Mouse (Mus musculus): Measurements from ENCODE around the gene Ddo.

The Ddo gene

DNA sequence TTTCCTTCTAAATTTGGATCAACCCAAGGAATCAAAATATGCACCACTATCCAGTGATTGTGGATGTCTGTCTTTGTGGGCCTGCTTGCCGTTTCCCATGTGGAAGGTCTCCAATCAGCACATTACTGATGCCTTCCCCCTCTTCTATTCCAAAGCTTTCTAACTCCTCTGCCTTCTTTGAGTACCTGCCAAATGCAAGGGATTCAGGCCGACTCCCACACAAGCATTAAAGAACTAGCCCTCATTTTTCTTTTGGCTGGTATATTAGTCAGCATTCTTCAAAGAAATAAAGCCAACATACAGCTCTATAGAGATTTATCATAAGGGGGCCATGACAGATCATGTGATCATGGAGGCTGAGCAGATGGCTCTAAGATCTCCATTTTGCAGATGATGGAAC is 21.9 kb downstream of the Ddo start:
- DNase-seq (ENCODE audit: low spot score in 2 of 2): peak in 1 of 2 experiments; percentile 45

DNA sequence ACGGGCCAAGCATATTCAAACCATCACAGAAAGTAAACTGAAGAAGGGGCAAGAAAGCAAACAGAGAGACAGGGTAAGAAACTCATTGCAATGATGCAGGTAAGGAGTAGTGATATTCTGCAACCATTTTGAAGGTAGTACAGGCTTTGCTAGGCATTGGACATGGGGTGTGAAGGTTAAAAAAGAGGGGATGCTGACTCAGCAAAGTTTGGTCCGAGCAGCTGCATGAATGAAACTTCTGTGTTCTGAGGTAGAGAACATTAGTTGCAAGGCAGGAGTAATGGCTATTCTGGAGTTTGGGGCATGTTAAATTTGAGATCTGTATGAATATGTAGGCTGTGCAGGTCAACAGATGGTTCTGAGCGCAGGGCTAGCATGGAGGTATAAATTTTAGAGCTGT is 35.5 kb downstream of the Ddo start:
- no peak for DNase-seq (ENCODE audit: low spot score in 2 of 2)

DNA sequence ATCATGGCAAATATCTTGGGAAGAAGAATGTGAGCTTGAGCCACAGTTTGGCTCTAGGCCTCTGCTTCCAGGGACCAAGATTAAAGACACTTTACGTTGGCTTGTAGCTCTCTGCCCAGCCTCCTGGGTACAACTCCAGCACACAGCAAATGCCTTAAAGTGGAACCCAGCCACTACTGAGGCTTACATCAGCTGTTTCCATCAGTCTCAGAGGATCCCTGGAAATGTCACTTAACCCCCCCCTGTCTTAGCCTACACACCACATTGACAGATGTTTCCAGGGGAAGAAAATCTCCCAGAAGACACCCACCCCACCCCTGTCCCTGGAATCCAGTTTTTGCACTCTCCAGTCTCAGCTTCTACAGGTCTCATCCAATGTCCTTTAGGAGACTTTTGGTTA is 37.1 kb downstream of the Ddo start:
- no peak for DNase-seq (ENCODE audit: low spot score in 2 of 2)

DNA sequence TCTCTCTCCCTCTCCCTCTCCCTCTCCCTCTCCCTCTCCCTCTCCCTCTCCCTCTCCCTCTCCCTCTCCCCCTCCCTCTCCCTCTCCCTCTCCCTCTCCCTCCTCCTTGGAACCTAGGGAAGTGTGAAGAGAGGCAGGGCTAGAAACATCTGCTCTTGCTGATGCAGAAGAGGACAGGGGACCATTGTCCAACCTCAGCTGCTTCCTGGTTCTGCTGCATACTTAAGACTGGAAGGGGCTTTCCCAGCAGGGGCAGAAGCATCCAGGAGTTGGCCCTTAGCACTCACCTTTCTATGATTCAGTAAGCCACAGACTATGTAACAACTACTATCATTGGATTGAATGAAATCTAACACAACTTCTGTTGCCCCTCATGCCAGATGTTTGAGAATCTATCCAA is 38.8 kb downstream of the Ddo start:
- DNase-seq (ENCODE audit: low spot score in 2 of 2): no peak

DNA sequence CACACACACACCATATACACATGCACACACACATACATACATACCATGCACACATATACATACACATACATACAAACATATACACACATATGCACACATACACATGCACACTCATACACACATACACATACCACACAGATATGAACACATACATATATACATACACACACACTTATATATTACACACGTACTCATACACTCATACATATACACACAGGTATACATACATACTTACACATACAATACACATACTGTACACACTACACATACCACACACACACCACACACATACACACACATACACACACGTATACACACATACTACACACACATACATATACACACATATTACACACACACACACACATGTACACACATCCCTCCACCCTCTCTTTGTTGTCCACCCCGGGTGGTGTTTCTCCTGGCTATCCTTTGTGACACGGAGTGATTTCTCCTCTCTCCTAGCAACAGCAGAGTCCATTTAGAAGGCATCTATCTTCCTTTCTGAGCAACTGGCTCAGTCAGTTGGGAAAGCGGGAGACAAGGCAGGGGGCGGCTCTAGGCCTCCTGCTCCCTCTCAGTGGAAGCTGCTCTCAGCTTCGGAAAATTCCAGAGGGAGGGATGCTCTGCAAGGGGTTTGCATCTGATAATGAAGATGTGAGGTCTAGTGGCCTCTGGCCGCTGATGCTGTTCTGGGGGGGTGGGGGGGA is 42.9 kb downstream of the Ddo start:
- no peak for DNase-seq (ENCODE audit: low spot score in 2 of 2)

DNA sequence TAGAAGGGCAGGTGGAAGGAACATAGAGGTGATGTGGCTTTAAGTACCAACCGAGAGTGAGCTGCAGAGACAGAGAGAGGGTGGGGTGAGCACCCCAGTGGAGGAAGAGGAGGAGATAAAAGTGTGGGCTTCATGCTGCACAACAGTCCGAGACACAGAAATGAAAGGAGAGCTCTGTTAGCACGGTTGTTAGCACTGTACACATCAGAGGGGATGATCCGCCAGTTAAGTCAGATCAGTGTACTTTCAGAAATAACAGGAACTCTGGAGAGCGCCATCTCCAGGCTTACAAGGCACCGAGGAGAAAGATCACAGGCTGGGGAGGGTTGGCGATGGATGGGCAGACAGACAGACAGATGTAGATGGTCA is 43.5 kb downstream of the Ddo start:
- DNase-seq (ENCODE audit: low spot score in 2 of 2): no peak

DNA sequence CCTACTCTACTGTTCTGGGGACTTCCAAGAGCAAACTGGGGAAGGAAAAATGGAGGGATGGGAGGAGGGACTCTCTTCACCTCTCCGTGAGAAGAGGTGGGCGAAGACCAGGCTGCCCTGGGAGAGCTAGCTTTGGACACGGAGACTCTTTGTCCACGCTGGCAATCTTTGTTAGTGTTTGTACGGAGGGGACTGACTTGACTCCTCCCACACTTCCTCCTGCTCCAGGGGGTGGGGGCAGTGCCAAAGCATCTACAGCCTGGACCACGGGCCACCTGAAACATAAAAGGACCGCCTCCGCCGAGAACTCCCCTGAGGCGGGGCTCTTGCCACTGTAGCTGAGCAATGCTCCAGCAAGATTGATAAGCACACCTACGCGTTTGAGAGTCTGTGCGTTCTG is 44.3 kb downstream of the Ddo start:
- no peak for DNase-seq (ENCODE audit: low spot score in 2 of 2)

DNA sequence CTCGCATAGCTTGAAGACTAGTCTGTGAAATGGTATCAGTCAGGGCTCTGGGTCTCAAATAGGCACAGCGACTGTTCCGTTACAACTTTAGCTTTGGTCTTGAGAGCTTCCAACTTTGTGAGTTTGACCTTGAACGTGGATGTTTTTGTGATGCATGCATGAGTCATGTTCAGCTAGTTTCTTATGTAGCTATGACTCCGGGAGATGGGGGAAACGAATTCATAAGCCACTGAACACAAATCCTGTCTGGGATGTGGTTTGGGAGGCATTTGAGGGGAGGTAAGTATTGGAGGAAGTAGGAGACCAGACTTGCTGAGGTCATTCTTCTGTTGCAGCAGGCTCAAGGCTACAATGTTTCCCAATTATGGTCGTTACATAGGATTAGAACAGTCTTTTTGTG is 46.1 kb downstream of the Ddo start:
- no peak for DNase-seq (ENCODE audit: low spot score in 2 of 2)

DNA sequence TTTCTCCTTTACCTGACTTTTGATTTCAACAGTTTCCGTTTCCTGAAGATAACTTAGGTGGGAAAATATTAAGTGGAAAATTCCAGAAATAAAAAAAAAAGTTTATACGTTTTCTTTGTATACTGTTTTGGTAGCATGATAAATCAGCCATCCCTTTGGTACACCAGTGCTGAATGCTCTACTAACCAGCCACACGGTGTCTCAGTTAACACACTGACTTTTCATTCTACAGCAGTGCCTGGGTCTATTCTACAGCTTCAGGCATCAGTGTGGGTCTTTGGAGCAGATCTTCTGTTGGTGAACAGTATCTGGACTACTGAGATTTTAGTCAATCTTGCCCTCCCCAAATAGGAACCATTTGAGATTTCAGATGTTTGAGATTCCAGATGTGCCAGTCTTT is 48.7 kb downstream of the Ddo start:
- no peak for DNase-seq (ENCODE audit: low spot score in 2 of 2)

DNA sequence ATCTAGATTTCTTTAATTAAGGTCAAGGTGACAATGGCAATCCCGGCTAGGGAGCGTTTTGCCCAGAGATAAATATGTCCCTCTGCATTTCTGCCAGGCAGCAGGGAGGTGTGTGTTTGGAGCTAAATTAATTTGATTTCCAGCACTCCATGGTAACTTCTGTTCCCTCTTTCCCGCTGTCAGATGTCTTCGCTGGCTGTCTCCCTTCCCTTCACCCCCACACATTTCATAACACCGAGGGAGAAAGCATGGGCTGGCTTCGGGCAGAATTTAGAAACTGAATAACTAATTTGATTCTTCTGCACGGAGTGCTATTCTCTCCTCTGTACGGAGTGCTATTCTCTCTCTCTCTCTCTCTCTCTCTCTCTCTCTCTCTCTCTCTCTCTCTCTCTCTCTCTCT is 52.7 kb downstream of the Ddo start:
- peak; percentile 78 to 84 for DNase-seq (ENCODE audit: low spot score in 2 of 2)

DNA sequence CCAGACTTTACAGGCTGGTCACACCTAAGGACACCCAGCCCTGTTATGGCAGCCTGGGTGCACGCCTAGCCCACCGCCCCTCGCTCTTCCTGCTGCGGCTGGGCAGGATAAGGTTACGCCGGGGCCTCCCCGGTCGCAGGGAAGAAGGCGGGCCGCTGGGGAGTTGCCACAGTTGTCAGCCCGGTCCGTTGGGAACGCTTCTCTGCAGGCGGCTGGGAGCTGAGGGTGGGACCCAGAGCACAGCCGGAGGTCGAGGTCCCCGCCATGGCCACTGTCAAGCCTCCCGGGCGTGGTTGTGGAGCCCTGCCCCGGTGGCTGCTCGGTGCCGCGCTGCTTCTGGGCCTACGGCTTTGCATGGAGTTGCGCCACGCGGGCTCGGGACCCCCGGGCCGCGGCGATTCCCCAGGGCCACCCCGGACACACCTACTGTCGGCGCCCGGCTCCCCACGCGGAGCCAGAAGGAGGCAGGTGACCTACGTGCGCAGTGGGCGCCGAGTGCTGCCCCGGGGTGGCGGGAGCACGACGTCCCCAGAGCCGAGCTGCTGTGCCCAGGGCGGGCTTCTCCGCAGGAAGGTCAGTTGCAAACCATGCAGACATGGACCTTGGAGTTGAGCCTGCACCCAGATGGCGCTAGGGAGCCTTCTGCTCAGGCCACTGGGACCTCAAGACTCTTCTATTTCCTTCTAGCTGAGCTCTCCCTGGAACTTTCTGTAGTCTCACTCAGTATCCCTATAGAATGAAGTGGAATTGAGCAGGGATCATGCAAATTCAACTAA is 53.5 kb downstream of the Ddo start, which contains the start of gene Mettl24:
Gene Mettl24 (plus strand): TSS at position 191 of the 776 bp plus-strand sequence.
- DNase-seq (ENCODE audit: low spot score in 2 of 2): peak; percentile 30 to 75

DNA sequence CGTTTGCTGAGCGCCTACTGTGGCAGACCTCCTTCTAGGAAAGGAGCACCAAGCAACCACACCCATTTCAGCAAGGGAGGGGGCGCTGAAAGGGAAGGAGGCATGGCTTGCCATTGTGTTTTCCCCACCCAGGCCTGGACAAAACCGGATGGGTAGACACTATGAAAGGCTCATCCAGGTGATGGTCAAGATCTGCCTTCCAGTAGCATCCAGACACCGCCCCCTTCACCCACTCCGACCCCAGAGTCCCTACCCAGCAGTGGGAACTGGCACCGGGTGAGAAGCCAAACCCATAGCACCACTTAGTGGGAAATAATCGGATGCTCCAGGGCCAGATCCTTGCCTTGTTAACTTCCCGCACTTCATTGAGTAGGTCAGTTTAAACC is 54.0 kb downstream of the Ddo start:
- no peak for DNase-seq (ENCODE audit: low spot score in 2 of 2)

DNA sequence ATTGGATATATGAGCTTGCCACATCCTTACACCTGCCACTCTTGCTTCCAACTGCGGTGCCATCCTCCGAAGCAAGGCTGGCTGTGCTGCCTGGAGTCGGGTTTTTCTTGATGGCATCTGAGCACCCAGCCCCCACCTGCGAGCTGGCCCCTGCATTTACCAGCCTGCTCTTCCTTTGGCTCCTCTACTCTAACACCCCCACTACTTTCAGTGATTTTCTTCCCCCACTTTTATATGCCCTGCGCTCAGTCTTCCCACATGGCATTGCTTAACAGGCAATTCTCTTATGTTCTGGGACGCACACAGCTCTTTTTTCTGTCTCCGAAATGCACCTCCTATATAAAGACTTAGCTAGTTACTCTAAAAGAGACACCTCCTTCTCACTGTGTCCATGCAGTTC is 54.5 kb downstream of the Ddo start:
- peak; percentile 42 to 59 for DNase-seq (ENCODE audit: low spot score in 2 of 2)

DNA sequence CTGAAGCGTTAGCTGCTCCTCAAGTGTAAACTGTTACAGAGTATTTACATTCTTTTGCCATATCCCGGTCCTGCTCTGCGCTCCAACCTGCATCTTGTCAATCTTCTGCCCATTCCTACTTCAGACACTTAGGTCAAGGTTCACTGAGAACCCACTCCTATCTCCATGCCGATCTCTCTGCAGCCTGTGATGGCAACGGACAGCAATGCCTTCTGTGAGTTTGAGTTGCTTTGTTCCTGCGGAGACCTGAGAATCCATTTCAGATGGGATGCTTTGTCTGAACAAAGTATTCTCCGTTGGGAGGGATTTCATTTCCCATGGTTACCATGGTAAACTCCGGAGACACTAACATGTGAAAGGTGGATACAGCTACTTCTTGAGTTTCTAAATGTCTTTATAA is 55.8 kb downstream of the Ddo start:
- DNase-seq (ENCODE audit: low spot score in 2 of 2): no peak

DNA sequence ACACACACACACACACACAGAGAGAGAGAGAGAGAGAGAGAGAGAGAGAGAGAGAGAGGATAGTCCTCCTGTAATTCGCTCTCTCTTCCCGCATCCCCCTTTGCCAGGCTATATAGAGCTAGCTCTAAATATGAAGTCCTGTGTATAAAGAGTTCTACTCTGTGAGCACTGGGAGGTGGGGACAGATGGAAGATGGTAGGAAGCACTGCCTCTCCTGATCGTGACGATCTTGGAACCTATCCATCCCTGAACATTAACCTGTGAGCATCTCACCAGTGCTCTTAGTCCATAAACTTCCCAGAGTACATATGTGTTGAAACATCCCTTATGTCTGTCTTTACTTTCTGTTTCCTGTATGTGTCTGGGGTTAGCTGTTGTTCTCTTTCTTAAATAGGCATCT is 57.2 kb downstream of the Ddo start:
- DNase-seq (ENCODE audit: low spot score in 2 of 2): no peak

DNA sequence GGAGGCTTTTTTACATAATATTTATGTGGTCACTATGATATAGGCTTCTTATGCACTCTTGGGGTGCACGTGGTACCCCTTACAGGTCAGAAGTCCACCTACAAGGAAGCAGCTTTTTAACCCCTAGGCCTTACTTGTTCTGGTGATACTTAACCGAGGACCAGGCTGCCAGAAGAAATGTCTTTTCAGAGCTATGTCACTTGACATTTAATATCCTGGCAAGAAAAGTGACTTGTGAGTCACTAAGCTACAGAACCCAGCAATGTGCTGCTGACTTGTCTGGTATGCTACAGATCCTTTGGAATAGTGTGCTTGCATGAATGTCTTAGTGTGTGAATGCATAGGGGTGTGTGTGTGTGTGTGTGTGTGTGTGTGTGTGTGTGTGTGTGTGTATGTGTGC is 57.6 kb downstream of the Ddo start:
- DNase-seq (ENCODE audit: low spot score in 2 of 2): no peak

DNA sequence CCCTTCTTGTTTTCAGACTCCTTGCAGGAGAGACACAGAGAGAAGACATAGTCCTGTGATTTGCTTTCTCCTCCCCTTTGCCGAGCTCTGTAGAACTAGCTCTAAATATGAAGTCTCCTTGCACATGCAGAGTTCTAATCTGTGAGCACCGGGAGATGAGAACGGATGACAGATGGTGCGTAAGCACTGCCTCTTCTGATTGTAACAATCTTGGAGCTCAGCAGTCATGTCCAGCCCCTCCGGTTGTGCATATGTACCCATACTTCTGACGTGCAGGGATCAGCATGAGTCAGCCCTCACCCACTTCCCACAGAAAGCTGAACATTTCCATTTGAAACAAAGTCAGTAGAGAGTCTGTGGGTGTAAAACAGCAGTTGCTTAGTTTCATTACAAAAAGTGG is 58.5 kb downstream of the Ddo start:
- peak; percentile 81 to 87 for DNase-seq (ENCODE audit: low spot score in 2 of 2)

DNA sequence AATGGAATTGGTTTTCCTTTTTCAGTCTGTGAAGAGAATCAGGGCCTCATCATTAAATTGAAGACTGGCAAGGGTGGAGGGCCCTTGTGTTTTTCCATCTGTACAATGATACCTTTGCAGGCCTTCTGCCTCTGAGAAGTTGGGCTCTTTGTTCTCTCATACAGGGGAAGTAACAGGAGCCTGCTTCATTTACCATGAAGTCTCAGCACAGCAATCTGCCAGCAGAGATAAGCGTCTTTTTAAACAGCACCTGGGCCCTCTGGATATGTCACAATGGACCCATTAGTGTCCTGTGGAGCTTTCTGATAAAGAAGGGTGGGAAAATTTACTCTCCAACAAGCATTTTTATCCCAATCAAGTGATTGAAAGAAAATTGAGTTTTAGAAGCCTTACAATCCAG is 59.1 kb downstream of the Ddo start:
- DNase-seq (ENCODE audit: low spot score in 2 of 2): no peak

DNA sequence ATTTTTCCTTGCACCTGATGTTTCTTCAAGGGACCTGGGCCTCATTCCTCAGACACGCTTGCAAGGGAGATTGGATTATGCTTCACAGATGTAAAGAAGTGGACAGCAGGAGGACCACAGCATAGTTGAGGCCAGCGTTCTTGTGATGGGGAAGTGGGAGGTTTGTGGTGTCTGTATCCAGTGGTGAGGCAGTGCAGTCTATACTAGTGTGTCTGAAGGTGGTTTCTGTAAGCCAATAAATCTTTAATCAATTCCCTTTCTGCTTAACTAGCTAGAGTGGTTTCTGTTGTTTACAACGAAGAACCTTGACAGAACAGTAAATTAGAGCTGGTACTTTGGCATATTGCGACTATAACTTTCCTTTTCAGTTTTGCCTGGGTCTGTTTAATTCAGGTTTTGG is 68.8 kb downstream of the Ddo start:
- DNase-seq (ENCODE audit: low spot score in 2 of 2): no peak

DNA sequence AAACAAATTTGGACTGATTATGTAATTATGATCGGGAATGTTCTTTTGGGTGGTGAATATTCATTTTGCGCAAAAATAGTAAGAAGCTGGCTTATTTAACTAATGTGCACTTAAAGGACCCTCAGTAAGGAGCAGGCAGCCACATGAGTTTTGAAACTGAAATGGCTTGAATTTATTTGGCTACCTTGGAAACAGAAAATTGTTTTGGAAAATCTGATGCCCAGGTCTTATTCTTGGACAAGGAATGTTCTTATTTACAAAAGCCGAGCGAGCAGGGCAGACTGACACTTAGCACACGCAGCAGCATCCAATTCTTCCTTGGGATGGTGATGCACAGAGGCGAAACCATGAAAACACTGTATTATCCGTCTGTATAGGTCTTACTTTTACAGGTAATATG is 81.3 kb downstream of the Ddo start:
- peak in 1 of 2 experiments; percentile 2 for DNase-seq (ENCODE audit: low spot score in 2 of 2)

DNA sequence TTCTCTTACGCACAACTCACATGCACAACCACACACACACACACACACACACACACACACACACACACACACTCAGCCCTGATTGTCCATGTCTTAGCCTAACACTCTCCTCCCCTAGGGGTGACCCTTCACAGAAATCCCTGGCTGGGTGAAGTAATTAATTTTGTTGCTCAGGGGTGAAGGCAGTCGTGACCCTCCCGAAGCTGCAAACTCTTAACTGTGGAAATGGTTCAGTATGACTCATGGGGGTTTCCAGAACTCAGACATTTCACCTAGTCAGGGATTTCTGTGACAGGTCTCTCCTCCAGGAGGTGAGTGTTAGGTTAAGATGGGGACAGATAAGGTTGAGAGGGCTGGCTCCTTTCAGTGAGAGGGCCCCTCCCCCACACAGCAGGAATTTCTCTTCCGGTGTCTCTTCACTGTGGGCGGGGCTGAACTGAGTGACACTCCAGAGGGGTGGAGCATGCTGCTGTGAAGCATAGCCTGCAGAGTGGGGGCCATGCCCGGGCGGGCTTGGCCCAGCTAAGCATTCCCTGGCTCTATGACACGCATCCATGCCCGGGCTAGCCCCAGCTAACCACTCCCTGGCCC is 83.3 kb downstream of the Ddo start:
- no peak for DNase-seq (ENCODE audit: low spot score in 2 of 2)

DNA sequence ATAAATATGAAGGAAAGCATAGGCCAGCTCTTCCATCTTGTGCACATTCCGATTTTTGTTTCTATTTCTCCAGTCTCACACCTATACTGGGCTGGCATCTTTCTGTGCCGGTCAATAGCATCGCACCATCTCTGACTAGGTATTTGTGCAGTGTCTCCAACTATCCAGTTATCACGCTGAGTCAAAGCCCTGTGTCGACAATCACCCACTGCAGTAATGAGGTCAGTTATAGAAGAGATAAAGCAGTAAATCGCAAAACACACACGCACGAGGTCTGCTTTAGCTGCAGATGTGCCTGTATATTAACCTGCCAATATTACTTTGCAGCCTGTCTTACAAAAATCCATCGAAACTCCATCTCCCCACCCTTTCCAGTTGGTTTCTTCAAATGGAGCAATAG is 84.0 kb downstream of the Ddo start:
- no peak for DNase-seq (ENCODE audit: low spot score in 2 of 2)

DNA sequence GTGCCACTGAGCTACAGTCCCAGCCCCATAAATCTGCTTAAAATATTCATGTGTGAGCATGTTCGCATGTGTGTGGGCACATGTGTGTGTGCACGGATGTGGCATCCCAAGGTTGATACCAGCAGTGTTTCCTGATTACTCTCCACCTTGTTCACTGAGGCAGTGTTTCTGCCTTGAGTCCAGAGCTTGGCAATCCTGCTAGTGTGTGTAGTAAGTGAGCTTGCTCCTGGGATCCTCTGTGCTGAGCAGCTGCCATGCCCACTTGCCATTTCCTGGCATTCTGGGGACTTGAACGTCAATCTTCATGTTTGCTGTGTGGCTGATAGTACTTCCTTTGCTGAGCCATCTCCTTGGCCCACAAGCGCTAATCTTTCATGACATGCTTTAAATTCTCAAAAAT is 85.3 kb downstream of the Ddo start:
- DNase-seq (ENCODE audit: low spot score in 2 of 2): peak in 1 of 2 experiments; percentile 10

All from left cerebral cortex, adult 9 months (tissue).